Mouse (Mus musculus): Measurements from ENCODE around the gene Pnkd.
A peak's percentile ranks its signal among the peaks of the same experiment; 100 is the strongest.

- TF ChIP-seq CTCF (IDR thresholded peaks at IDR 0.05; ENCODE audit: insufficient read depth, low read length) (no peak), POLR2A (IDR thresholded peaks at IDR 0.05; ENCODE audit: borderline replicate concordance, extremely low read depth, low read depth, low read length) (peak; percentile 82; the same call in 1 of the 2 replicates)
These were observed at the start of gene Pnkd, which contains the start of gene Aamp for GRCm38 (mm10) chr1:74284543-74285160.
